Mouse (Mus musculus): ENCODE measurements around the gene Nemf. TPM values are rescaled to one million over a fixed set of nuclear protein-coding genes. Genes with fewer than 3 reads are reported as not detected.

Gene Nemf
- polyA plus RNA-seq, 1 experiment from 2014 or later: 44.5 TPM

- in situ Hi-C loops (cut with MboI; ENCODE audit: low pct_unique_long_range_greater_than_20kb): no loop called here
- ATAC-seq: no peak
- no peak for DNase-seq (ENCODE audit: low read depth, low spot score)
- ChIA-PET CTCF (interaction anchor here (1.3 kb wide), 1 partner anchor 16 kb away, joined by 3 read pairs; no protein-coding TSS in a partner anchor), POLR2A (no interaction called here)
- no peak for TF ChIP-seq CTCF (IDR thresholded peaks at IDR 0.05)
- H3K27me3 ChIP-seq: no peaks in the 10 kb centered on the region
These were observed 58.7 kb downstream of the Nemf start for GRCm38 (mm10) chr12:69298281-69298680.

DNA sequence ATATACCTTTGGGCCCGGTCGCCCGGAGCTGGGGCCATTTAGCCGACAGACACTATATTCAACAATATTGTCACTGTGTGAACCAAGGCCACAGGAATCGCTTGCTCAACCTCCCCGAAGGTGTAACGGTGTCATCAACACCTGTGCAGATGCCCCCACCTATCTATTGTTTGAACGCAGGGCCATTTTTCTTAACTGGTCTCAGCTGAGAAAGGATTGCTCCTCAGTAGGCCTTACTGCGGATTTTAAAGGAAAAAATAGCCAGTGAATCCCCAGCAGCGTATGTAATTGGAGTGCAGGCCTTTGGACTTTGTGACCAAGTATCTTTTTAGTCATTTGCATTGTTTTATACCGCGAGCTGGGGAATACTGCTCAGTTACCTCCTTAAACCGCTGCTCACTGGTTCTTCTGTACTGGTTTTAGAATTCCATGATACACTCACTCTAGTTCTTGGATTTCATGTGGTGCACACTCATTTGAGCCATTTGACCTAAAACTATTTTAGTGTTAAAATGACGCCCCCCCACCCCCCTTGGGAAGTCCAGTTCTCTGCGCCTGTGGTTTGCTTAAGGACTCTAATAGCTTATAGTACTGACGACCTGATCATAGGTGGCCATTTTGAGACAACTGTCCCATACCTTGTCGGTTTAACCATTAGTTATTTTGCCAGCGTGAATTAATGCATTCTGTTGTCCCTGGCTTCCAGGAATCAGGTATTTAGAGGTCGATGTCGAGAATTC, 59.4 kb downstream of the Nemf start:
- POLR2A ChIA-PET: no interaction called here
- CTCF ChIA-PET: no interaction called here
- in situ Hi-C loops (cut with MboI; ENCODE audit: low pct_unique_long_range_greater_than_20kb): no loop called here
- TF ChIP-seq CTCF (IDR thresholded peaks at IDR 0.05): no peak
- ATAC-seq (no peak), DNase-seq (ENCODE audit: low read depth, low spot score) (no peak)
- H3K27me3 ChIP-seq: no peaks in the 10 kb centered on the region

GRCm38 (mm10) chr12:69296511-69297410, 60.2 kb downstream of the Nemf start, which contains the start of gene Klhdc2:
TSS of gene Klhdc2 (plus strand) at chr12:69296681.
- TF ChIP-seq CTCF (IDR thresholded peaks at IDR 0.05): no peak
- ChIA-PET CTCF (no interaction called here), POLR2A (no interaction called here)
- peak; percentile 39 for DNase-seq (ENCODE audit: low read depth, low spot score)
- in situ Hi-C loops (cut with MboI; ENCODE audit: low pct_unique_long_range_greater_than_20kb): no loop called here
- peak; percentile 93 for ATAC-seq
- no peaks in the 10 kb centered on the region for H3K27me3 ChIP-seq

DNA sequence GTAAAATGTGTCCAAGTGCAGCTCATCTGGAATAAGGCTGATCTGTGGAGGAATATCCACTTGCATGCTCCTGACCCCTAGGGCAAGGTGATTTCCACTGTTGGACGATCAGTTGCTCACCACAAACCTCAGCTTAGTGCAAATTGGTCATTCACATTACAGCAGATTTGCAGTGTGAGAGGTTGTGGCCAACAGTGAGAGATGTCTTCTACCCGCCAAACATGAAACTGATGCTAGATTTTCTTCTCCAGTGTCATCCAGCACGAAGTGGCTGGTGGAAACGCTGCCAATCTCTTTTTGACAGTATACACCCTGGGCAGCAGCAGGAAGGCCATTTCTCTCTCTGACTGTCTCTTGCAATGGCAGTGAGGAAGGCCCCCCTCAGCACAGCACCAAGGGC, 61.3 kb downstream of the Nemf start:
- no peak for TF ChIP-seq CTCF (IDR thresholded peaks at IDR 0.05)
- ChIA-PET POLR2A (no interaction called here), CTCF (no interaction called here)
- no peak for ATAC-seq
- no peaks in the 10 kb centered on the region for H3K27me3 ChIP-seq
- in situ Hi-C loops (cut with MboI; ENCODE audit: low pct_unique_long_range_greater_than_20kb): no loop called here
- DNase-seq (ENCODE audit: low read depth, low spot score): no peak

- DNase-seq (ENCODE audit: low read depth, low spot score): no peak
- ChIA-PET POLR2A (no interaction called here), CTCF (no interaction called here)
- no peaks in the 10 kb centered on the region for H3K27me3 ChIP-seq
- in situ Hi-C loops (cut with MboI; ENCODE audit: low pct_unique_long_range_greater_than_20kb): no loop called here
- no peak for TF ChIP-seq CTCF (IDR thresholded peaks at IDR 0.05)
- ATAC-seq: no peak
These were observed 62.0 kb downstream of the Nemf start for GRCm38 (mm10) chr12:69294936-69295335.

DNA sequence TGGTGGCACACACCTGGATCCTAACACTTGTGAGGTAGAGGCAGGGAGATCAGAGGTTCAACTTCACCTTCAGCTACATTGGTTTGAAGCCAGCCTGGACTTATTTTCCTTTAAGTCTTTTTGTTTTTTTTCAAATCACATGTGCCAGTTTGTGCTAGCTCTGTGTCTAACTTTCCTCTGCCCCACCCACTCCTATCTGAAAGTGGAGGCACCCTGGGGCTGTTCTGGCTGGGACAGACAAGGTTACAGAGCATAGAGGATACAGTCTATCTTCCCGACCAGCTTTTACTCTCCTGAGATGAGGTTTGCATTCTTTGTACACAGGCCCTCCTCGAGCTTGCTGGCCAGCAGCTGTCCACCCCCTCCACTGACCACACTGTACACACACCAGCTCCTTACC, 63.1 kb downstream of the Nemf start:
- in situ Hi-C loops (cut with MboI; ENCODE audit: low pct_unique_long_range_greater_than_20kb): no loop called here
- ChIA-PET POLR2A (interaction anchor here (0.7 kb wide), 1 partner anchor 98 kb away, joined by 3 read pairs; no protein-coding TSS in a partner anchor), CTCF (no interaction called here)
- no peaks in the 10 kb centered on the region for H3K27me3 ChIP-seq
- no peak for TF ChIP-seq CTCF (IDR thresholded peaks at IDR 0.05)
- ATAC-seq (no peak), DNase-seq (ENCODE audit: low read depth, low spot score) (no peak)

DNA sequence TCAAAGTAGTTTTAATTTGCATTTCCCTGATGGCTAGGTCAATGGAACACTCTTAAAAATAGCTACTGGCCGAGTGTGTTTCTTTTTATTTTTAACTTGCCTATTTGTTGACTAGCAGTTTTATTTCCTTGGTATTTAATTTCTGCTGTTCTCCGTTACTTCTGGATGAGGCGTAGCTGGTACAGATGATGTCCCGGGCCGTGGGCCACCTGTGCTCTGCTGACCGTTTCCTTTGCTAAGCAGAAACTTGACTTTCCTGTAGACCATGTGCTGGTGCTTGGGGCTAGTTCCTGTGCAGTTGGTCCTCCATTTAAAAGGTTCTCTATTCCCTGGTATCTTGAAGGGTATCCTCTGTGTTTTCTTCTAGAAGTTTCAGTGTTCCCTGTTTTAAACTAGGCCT, 64.6 kb downstream of the Nemf start:
- POLR2A ChIA-PET: interaction anchor here (0.5 kb wide), 1 partner anchor 60 kb away, joined by 4 read pairs; no protein-coding TSS in a partner anchor
- TF ChIP-seq CTCF (IDR thresholded peaks at IDR 0.05): no peak
- in situ Hi-C loops (cut with MboI; ENCODE audit: low pct_unique_long_range_greater_than_20kb): no loop called here
- no peak for DNase-seq (ENCODE audit: low read depth, low spot score)
- ATAC-seq: no peak
- H3K27me3 ChIP-seq: no peaks in the 10 kb centered on the region
- CTCF ChIA-PET: no interaction called here

GRCm38 (mm10) chr12:69288699-69289098, 68.3 kb downstream of the Nemf start:
- no peaks in the 10 kb centered on the region for H3K27me3 ChIP-seq
- ATAC-seq (no peak), DNase-seq (ENCODE audit: low read depth, low spot score) (no peak)
- ChIA-PET POLR2A (no interaction called here), CTCF (no interaction called here)
- in situ Hi-C loops (cut with MboI; ENCODE audit: low pct_unique_long_range_greater_than_20kb): no loop called here
- no peak for TF ChIP-seq CTCF (IDR thresholded peaks at IDR 0.05)

DNA sequence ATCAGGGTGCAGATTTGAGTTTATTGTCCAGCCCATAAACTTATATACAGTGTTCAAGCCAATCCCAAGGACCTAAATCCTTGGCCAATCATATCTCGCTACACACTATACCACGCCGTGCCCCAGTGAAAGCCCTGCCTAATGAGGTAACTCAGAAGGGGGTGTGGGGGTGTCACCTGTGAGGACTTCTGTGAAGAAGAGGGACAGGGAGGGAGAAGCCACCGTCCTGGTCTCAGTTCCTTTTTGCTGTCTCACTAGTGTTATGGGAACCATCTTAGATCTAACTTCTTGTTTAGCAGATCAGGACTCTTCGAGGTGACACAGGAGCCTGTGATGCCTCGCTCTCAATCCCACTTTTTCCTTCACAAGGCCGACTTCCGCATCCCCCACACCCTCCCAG, 69.4 kb downstream of the Nemf start:
- no peaks in the 10 kb centered on the region for H3K27me3 ChIP-seq
- CTCF ChIA-PET: no interaction called here
- TF ChIP-seq CTCF (IDR thresholded peaks at IDR 0.05): no peak
- POLR2A ChIA-PET: no interaction called here
- DNase-seq (ENCODE audit: low read depth, low spot score) (no peak), ATAC-seq (no peak)
- in situ Hi-C loops (cut with MboI; ENCODE audit: low pct_unique_long_range_greater_than_20kb): no loop called here

GRCm38 (mm10) chr12:69283146-69283545, 73.8 kb downstream of the Nemf start:
- ChIA-PET CTCF (no interaction called here), POLR2A (no interaction called here)
- H3K27me3 ChIP-seq: no peaks in the 10 kb centered on the region
- no peak for TF ChIP-seq CTCF (IDR thresholded peaks at IDR 0.05)
- in situ Hi-C loops (cut with MboI; ENCODE audit: low pct_unique_long_range_greater_than_20kb): no loop called here
- ATAC-seq (no peak), DNase-seq (ENCODE audit: low read depth, low spot score) (no peak)

DNA sequence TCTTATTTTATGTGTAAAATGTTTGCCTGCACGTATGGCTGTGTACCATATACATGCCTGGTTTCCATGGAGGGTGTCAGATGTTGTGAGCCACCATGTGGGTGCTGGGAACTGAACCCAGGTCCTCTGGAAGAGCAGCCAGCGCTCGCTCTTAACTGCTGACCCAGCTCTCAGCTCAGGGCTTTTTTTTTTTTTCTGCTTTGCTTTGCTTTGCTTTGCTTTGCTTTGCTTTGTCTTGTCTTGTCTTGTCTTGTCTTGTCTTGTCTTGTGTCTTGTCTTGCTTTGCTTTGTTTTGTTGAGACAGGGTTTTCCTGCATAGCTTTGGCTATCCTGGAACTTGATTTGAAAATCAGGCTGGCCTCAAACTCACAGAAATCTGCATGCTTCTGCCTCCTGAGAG, 76.0 kb downstream of the Nemf start:
- CTCF ChIA-PET: interaction anchor here (0.6 kb wide), 1 partner anchor 41 kb away, joined by 4 read pairs; no protein-coding TSS in a partner anchor

More for the DNA sequence above, 76.0 kb downstream of the Nemf start:
- no peak for TF ChIP-seq CTCF (IDR thresholded peaks at IDR 0.05)
- in situ Hi-C loops (cut with MboI; ENCODE audit: low pct_unique_long_range_greater_than_20kb): no loop called here
- DNase-seq (ENCODE audit: low read depth, low spot score): no peak
- POLR2A ChIA-PET: no interaction called here
- H3K27me3 ChIP-seq: no peaks in the 10 kb centered on the region
- ATAC-seq: no peak

Data from Patski (cell line).